Mouse (Mus musculus) heart, postnatal 10 days (tissue): ENCODE measurements at regions not wholly inside any gene's neighbourhood (a gene's known extent, or its start where the extent isn't known, plus 50 kb on each side); places are given as distances from the start of the nearest gene placed in this dataset.

Experiments used
- DNase-seq, 2 experiments: peaks; one replicate each; pipeline ENCODE4 v3.0.0; 2021
- intact Hi-C: fragments of 180-260 bp; cut with DNase I; formaldehyde crosslinking; loops from one replicate; pipeline ENCODE4 v1.15.1; 2025

DNA sequence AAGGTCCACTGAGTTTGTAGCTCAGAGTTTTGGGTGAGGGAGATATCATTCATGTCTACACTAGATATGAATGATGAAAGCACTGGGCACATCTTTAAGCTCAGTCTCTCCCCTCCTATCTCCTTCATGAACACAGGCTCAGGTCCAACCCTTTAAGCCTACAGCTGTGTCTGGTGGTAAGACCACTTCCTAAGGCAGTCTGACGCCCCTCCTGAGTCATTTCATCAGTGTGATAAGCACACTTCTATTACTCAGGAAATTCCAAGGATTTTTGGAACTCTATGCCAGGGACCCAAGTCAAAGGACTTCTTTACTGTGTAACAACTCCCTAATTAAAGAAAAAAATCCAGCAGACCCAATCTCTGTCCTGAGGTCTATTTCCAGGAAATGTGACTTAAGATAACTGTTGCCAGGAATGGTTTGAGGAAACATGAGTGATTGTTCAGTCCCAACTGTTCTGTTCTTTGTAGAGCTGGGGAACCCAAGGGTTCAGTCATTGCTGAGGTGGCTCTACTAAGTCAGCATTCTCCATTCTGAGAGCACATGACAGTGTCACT lies 391.1 kb upstream of the Gm10131 start:
- intact Hi-C loops: no loop called here

DNA sequence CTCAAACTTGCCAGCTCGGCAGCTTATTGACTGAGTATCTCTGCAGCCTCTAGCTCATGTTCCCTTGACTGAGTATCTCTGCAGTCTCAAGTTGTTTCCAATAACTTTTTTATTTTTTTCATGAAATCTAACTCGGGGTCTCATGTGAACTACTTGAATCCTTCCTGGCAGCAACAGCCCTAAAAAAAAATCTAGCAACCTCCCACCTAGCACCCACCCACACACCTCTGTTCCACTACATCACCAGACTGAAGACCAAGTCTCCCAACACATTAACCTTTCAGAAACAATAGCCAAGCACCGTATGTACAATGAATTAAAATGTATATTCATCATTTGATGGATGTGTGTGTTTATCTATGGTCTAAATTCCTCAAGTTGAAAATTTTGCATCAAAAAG lies 387.7 kb upstream of the Gm10131 start:
- no peak for DNase-seq
- intact Hi-C loops: no loop called here

More for the DNA sequence above, 391.1 kb upstream of the Gm10131 start:
- no peak for DNase-seq

DNA sequence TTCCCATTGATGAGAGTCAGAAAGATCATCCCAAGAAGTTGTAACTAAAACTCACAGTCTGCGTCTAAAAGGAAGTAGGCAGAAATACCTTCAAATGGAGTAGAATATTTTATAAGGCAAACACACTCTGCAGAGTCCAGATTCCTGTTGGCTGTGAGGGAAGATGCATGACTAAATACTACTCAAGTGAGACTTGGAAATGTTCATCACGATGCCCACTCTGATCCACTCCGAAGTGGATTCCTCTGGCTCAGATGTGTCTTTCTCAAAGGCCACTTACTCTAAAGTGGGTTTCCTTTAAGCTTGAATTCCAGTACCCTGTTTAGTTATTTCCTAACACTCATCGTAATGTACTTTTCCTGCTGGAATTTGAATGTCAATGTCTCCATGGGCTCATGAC lies 385.2 kb upstream of the Gm10131 start:
- intact Hi-C loops: no loop called here

GRCm38 (mm10) chr8:34495974-34496373 lies 384.4 kb upstream of the Gm10131 start:
- DNase-seq: no peak
- intact Hi-C loops: no loop called here

More for the DNA sequence above, 385.2 kb upstream of the Gm10131 start:
- DNase-seq: no peak

- intact Hi-C loops: loop anchor here (5.0 kb wide), 1 partner anchor 287 kb away; no protein-coding TSS in a partner anchor
- DNase-seq: no peak
These were observed 377.3 kb upstream of the Gm10131 start for GRCm38 (mm10) chr8:34488746-34489400.

DNA sequence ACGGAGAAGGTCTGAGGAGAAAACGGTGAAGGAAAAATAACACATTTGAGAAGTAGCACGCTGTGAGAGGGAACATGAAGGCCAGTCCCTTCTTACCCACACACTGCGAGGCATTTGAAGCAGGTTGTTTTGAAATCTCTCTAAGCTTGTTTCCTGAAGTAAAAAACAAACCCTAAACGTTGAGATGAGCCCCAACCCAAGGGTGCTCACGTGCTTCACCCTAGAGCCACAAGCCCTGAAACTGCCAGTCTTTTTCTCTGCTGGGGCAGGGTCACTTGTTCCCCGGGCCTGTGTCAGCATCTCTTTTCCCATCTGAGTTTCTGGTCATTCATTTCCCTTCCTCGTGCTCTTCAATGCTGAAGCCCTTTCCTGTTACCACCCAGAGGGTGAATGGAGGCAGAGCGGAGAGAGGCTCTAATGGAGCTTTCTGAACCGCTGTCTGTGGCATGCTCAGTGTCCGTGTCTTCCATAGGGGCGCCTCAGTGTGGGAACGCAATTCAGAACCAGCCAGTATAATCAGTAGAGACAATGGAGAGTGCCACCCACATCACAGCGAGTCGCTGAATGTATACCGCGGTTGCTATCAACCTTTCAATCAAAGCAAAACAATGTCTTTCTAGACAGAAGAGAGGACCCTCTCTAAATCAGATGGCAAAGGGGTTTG lies 375.0 kb upstream of the Gm10131 start:
- DNase-seq: no peak
- intact Hi-C loops: loop anchor here (5.0 kb wide), 1 partner anchor 284 kb away; no protein-coding TSS in a partner anchor

- no peak for DNase-seq
- intact Hi-C loops: loop anchor here (1.0 to 5.0 kb wide), 3 partner anchors 284 to 330 kb away; no protein-coding TSS in a partner anchor
These were observed 374.4 kb upstream of the Gm10131 start for GRCm38 (mm10) chr8:34485905-34486304.

- no peak for DNase-seq
- intact Hi-C loops: loop anchor here (1.0 to 5.0 kb wide), 3 partner anchors 283 to 331 kb away; no protein-coding TSS in a partner anchor
These were observed 373.8 kb upstream of the Gm10131 start for GRCm38 (mm10) chr8:34485346-34485745.

GRCm38 (mm10) chr8:34484551-34485335 lies 373.2 kb upstream of the Gm10131 start:
- peak; percentile 68 to 85 for DNase-seq
- intact Hi-C loops: loop anchor here (1.0 to 5.0 kb wide), 4 partner anchors 282 to 332 kb away; no protein-coding TSS in a partner anchor

DNA sequence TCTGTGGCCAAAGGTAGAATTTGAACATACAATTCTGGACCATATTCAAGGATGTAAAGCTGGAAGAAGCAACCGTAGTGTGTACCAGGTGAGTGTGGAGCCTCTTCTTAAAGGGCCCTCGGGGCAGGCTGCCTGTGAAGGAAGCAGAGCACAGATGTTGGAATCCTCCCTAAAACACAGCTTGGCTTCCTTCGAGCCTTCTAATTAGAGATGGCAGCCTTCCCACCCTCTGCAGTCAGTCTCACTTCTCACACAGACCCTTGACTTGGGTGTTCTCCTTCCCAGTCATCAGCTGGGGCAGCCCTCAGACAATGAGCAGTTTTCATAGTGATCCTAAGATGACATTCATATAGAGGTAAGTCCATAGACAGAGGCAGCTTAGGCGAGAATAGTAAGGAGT lies 371.7 kb upstream of the Gm10131 start:
- intact Hi-C loops: loop anchor here (5.0 kb wide), 1 partner anchor 301 kb away; no protein-coding TSS in a partner anchor
- DNase-seq: no peak

DNA sequence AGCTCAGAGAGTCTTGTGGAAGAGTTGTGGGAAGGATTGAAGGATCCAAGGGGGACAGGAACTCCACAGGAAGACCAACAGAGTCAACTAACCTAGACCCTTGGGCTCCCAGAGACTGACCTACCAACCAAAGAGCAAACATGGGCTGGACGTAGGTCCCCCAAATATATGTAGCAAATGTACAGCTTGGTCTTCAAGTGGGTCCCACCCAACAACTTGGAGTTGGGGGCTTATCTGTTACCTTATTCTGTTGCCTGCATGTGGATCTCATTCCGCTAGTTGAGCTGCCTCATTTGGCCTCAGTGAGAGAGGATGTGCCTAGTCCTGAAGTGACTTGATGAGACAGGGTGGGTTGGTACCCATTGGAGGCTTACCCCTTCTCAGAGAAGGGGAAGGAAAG lies 371.1 kb upstream of the Gm10131 start:
- DNase-seq: no peak
- intact Hi-C loops: loop anchor here (5.0 kb wide), 1 partner anchor 300 kb away; no protein-coding TSS in a partner anchor

DNA sequence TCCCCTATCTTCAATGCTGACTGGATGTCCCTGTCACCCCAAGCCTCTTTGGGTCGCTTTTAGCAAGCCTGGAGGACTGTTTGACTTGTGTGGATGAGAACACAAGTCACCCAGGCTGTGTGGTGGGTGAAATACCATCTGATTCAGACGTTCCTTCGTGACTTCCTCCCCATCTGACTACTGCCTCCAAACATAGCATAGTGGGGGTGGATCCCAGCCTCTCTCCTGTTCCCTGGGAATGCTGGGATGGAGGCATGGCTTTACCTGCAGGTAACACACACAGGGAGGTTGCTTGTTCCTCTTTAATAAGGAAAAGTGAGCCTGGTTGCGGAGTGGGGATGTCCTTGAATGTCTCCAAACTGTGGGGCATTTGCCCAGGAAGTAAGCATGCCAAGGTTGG lies 369.0 kb upstream of the Gm10131 start:
- intact Hi-C loops: loop anchor here (5.0 kb wide), 1 partner anchor 298 kb away; no protein-coding TSS in a partner anchor

GRCm38 (mm10) chr8:34478891-34479290 lies 367.4 kb upstream of the Gm10131 start:
- intact Hi-C loops: no loop called here
- peak; percentile 44 to 49 for DNase-seq

More for the DNA sequence above, 369.0 kb upstream of the Gm10131 start:
- no peak for DNase-seq

DNA sequence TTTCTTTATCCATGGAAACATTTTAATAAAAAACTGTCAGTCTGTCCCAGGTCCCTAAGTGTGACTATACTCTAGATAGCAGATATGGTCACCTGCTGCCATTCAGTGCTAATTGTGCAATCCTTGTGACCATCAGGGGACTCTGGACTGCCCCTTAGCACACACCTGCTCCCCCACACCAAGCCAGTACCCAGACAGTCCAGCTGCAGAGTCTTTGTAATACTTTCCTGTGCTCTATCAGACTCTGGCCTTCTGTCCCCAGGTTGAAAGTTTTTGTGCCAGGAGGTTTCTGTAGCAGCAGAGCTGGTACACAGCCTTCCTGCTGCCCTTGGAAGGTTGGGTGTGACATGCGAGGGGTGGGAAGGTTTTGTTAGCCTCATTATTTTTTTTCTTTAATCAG lies 366.9 kb upstream of the Gm10131 start:
- intact Hi-C loops: no loop called here
- no peak for DNase-seq

- intact Hi-C loops: no loop called here
- no peak for DNase-seq
These were observed 364.7 kb upstream of the Gm10131 start for GRCm38 (mm10) chr8:34476146-34476820.

GRCm38 (mm10) chr8:34474593-34474992 lies 363.1 kb upstream of the Gm10131 start:
- intact Hi-C loops: loop anchor here (1.0 kb wide), 1 partner anchor 26 kb away; no protein-coding TSS in a partner anchor
- peak; percentile 66 to 74 for DNase-seq

- intact Hi-C loops: loop anchor here (1.0 kb wide), 1 partner anchor 25 kb away; no protein-coding TSS in a partner anchor
- DNase-seq: no peak
These were observed 362.2 kb upstream of the Gm10131 start for GRCm38 (mm10) chr8:34473769-34474168.

DNA sequence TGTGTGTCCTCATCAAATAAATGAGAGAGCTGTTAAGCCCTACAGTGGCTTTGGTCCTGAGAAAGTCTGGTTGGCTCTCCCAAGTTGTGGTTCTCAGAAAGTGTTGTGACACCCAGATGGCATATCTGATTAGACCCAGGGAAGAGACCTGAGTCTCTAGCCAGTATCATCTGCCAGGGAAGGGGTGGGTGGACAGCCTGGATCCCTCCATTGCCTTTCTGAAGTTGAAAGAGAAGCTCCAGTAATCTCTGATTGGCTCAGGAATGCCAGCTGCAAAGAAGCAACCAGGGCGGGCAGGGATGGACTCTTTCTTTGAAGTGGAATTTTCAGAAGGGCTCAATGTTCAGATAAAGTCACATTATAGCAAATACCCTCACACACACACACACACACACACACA lies 361.8 kb upstream of the Gm10131 start:
- intact Hi-C loops: no loop called here
- no peak for DNase-seq

- intact Hi-C loops: no loop called here
- DNase-seq: no peak
These were observed 361.3 kb upstream of the Gm10131 start for GRCm38 (mm10) chr8:34472846-34473245.

GRCm38 (mm10) chr8:34472434-34472833 lies 360.9 kb upstream of the Gm10131 start:
- DNase-seq: peak; percentile 21 to 30
- intact Hi-C loops: no loop called here
